Comparison of ENCODE assay signal across 13 mouse cellular contexts in the genomic region with DNA sequence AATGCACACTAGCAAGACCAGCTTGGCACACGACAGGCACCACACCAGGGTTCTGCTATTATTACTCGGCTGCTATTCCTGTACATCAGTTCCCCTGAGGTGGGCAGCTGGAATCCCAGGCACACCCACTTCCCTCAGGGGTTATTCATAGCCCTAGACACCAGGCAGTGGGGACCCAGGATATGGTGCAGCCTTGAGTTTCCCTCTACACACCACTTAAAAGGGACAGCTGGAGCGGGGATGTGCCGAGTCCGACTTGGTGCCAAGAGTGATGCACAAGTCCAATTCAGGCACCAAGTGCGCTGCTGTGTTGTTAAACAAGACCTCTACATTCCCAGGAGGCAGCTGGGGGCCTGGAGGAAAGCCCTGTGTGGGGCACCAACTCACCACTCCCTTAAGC. TPM values are rescaled to one million over a fixed set of nuclear protein-coding genes. Genes with fewer than 3 reads are reported as not detected.
DNase-seq lines count a peak whose midpoint lies in the region; ATAC-seq lines count a peak whose summit lies in the region.
"Had no signal": no experiment of that assay in that cellular context is flagged by ENCODE, and none has a peak within 500 bp of the region (broad histone marks: within the 10 kb centered on the region; RNA-seq: fewer than 3 reads in every experiment).

No protein-coding gene starts in this region.

- ATAC-seq in forebrain, embryonic 13.5 days = peak; percentile 34; the same call in 1 of the 2 replicates
- no peak for ATAC-seq in midbrain, embryonic 15.5 days (replicated peaks)

- intact Hi-C loops in heart, postnatal 25 days (cut with DNase I) = no loop called here

- WGBS in forebrain, embryonic 13.5 days = 70% methylated on average over 6 of the region's 6 CpGs
- 63% methylated on average over 6 of the region's 6 CpGs for WGBS in midbrain, embryonic 15.5 days

- no peak overlapping the region for H3K4me3 ChIP-seq in forebrain, embryonic 13.5 days
- no peak overlapping the region for H3K4me3 ChIP-seq in midbrain, embryonic 15.5 days
- H3K4me3 ChIP-seq: embryonic facial prominence, embryonic 12.5 days; liver, embryonic 13.5 days had no signal

- peaks cover 64% of the 10 kb centered on the region for H3K4me1 ChIP-seq in forebrain, embryonic 13.5 days
- peaks cover 35% of the 10 kb centered on the region for H3K4me1 ChIP-seq in midbrain, embryonic 15.5 days

- no peaks in the 10 kb centered on the region for H3K9me3 ChIP-seq in forebrain, embryonic 13.5 days (replicated peaks)
- no peaks in the 10 kb centered on the region for H3K9me3 ChIP-seq in midbrain, embryonic 15.5 days
- H3K9me3 ChIP-seq: embryonic facial prominence, embryonic 12.5 days; liver, embryonic 13.5 days had no signal

- DNase-seq in frontal cortex, postnatal 36 days (ENCODE audit: low spot score in 2 of 2) = peak; percentile 53 to 76
- peak; percentile 34 for DNase-seq in heart, postnatal 25 days (ENCODE audit: low spot score)
- no peak for DNase-seq in embryo, embryonic 11 days
- DNase-seq in lung, postnatal 10 days = no peak
- no peak for DNase-seq in MN1 (ENCODE audit: low spot score)
- DNase-seq: liver, embryonic 13.5 days had no signal

- no peaks in the 10 kb centered on the region for H3K27me3 ChIP-seq in forebrain, embryonic 13.5 days
- H3K27me3 ChIP-seq in midbrain, embryonic 15.5 days (replicated peaks) = no peaks in the 10 kb centered on the region
- H3K27me3 ChIP-seq: embryonic facial prominence, embryonic 12.5 days; liver, embryonic 13.5 days had no signal

- H3K9ac ChIP-seq in forebrain, embryonic 13.5 days = no peak overlapping the region
- H3K9ac ChIP-seq in midbrain, embryonic 15.5 days = no peak overlapping the region
- H3K9ac ChIP-seq: embryonic facial prominence, embryonic 12.5 days; liver, embryonic 13.5 days had no signal

- H3K4me2 ChIP-seq in forebrain, embryonic 13.5 days = no peak overlapping the region
- no peak overlapping the region for H3K4me2 ChIP-seq in midbrain, embryonic 15.5 days
- H3K4me2 ChIP-seq: embryonic facial prominence, embryonic 12.5 days; liver, embryonic 13.5 days had no signal

- peaks cover 4% of the 10 kb centered on the region for H3K36me3 ChIP-seq in forebrain, embryonic 13.5 days (ENCODE audit: poor library complexity, severe bottlenecking)
- no peaks in the 10 kb centered on the region for H3K36me3 ChIP-seq in midbrain, embryonic 15.5 days (replicated peaks)

- H3K27ac ChIP-seq in forebrain, embryonic 13.5 days = no peak overlapping the region; the same call in 1 of the 2 replicates
- H3K27ac ChIP-seq in midbrain, embryonic 15.5 days = peak overlapping the region; percentile 14; the same call in 1 of the 2 replicates
- H3K27ac ChIP-seq: embryonic facial prominence, embryonic 12.5 days had no signal

RNA-seq across cellular contexts. Expression of a gene that starts 34.8 kb away (rescaled TPM):
- 28.4 and 30.5 TPM in 2 replicates for polyA plus RNA-seq in forebrain, embryonic 13.5 days (2015; fragmentation: Nextera tagmentation; extraction: Ambion mirVana)
- 100 to 1,000 TPM; 264 to 283 TPM for total RNA-seq in heart, postnatal 25 days (2021)
- 17.9 and 22.2 TPM in 2 replicates for polyA plus RNA-seq in midbrain, embryonic 15.5 days (2015; fragmentation: Nextera tagmentation; extraction: Ambion mirVana)

RNA-seq across cellular contexts. Expression of a gene that starts 43.2 kb away (rescaled TPM):
- polyA plus RNA-seq in forebrain, embryonic 13.5 days (2015; fragmentation: Nextera tagmentation; extraction: Ambion mirVana) = not detected in 2 replicates
- total RNA-seq in heart, postnatal 25 days (2021) = not detected
- polyA plus RNA-seq in midbrain, embryonic 15.5 days (2015; fragmentation: Nextera tagmentation; extraction: Ambion mirVana) = not detected in 2 replicates
- total RNA-seq: MEL had no signal
- polyA plus RNA-seq: embryonic facial prominence, embryonic 12.5 days; intestine, embryonic 14.5 days; liver, embryonic 13.5 days; neural tube, embryonic 11.5 days; testis, adult 2 months had no signal

Comparison
In these comparisons a context has a peak if more than half of its experiments do, and no peak if none do; other contexts are left out.
1. DNase-seq: peak in frontal cortex, postnatal 36 days (2 of 2) and heart, postnatal 25 days (single experiment); none in embryo, embryonic 11 days (single experiment), lung, postnatal 10 days (single experiment) and MN1 (single experiment).